Mouse (Mus musculus): Measurements from ENCODE around the gene Bcl2l1.

Gene Bcl2l1

GRCm38 (mm10) chr2:152803081-152803480, 28.4 kb downstream of the Bcl2l1 start:
- no peak for DNase-seq (ENCODE audit: low read depth)

DNA sequence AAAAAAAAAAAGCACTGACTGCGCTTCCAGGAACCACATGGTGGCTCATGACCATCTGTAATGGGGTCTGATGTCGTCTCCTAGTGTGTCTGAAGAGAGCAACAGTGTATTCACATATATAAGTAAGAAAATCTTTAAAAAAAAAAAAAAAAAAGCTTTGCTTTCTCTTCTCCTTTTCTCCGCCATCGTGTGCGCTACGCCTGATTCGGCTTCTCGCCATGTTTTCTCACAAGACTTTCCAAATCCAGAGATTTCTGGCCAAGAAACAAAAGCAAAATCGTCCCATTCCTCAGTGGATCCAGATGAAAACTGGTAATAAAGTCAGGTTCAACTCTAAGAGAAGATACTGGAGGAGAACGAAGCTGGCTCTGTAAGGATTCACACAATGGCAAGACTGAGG, 29.2 kb downstream of the Bcl2l1 start:
- no peak for DNase-seq (ENCODE audit: low read depth)

GRCm38 (mm10) chr2:152800762-152801113, 30.8 kb downstream of the Bcl2l1 start:
- DNase-seq (ENCODE audit: low read depth), result no peak

- DNase-seq (ENCODE audit: low read depth), result no peak
Observed at GRCm38 (mm10) chr2:152799954-152800761, 31.4 kb downstream of the Bcl2l1 start.

GRCm38 (mm10) chr2:152797589-152797988, 33.9 kb downstream of the Bcl2l1 start:
- DNase-seq (ENCODE audit: low read depth), result no peak

DNA sequence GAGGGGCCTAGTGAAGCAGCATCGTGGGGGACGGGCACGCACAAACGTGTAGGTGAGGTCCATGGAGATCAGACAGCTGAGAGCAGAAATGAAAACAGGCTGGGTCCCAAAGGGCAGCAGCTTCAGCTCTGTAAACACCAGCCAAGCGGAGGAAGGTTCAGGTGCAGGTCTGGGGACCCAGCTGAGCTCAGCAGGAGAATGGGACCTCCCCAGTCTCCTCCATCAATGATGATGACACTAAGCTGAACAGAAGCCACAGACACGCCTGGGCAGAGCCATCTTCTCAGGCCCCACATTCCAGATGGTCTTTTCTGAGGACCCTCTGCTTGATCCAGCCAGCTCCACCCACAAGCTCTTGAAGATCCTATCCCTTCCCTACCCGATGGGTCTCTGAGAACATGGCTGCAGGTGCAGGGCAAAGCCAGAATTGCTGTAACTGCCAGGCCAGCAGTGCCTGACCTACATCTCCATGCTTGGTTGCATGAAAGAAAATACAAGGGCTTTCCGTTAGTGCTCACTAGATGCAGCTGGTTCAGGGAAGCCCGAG, 37.2 kb downstream of the Bcl2l1 start:
- DNase-seq (ENCODE audit: low read depth), result no peak

DNA sequence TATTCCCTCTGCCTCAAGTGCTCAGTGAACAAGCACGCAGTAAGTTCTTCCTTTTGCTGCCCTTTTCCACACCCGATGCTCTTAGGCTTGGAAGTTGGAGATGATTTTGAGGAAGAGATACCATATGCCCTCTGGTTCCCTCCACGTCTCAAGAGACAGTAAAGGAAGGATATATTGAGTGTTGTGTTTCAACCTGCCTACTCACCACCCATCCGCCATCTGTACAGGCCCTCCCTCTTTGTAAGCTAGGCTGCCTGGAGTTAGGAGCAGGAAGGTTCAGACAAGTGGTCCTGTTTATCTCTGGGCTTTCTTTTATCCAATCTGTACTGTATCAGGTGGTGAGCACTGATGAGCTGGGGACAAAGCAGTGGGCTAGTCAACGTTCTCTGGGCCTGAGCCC, 38.1 kb downstream of the Bcl2l1 start:
- DNase-seq (ENCODE audit: low read depth), result no peak

GRCm38 (mm10) chr2:152792461-152792860, 39.1 kb downstream of the Bcl2l1 start:
- DNase-seq (ENCODE audit: low read depth), result no peak

GRCm38 (mm10) chr2:152789591-152789999, 41.9 kb downstream of the Bcl2l1 start:
- DNase-seq (ENCODE audit: low read depth), result peak; percentile 92

DNA sequence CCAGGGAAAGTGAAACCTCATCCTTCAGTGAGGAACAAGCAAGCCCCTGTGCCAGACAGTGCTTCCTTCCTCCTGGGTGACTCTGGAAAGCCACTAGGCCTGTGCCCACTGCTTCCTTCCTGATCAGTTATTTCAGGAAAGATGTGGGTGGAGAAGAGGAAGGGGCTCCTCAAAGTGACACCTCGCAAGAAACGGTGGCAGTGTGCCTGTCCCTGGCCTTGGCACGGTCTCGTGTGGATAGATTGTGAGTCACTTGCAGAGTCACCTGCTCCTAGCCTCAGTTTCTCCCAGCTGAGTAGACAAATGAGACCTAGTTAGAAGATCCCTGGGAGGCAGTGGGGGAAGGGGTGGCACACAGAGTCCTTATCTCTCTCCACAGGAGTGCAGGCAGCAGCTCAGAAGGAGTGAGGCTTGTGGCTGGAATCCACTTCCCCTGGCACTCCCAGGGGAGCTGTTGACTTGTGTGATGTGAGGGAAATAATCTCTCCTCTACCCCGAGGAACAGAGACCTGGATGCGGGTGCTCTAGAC, 42.6 kb downstream of the Bcl2l1 start:
- peak; percentile 92 for DNase-seq (ENCODE audit: low read depth)

DNA sequence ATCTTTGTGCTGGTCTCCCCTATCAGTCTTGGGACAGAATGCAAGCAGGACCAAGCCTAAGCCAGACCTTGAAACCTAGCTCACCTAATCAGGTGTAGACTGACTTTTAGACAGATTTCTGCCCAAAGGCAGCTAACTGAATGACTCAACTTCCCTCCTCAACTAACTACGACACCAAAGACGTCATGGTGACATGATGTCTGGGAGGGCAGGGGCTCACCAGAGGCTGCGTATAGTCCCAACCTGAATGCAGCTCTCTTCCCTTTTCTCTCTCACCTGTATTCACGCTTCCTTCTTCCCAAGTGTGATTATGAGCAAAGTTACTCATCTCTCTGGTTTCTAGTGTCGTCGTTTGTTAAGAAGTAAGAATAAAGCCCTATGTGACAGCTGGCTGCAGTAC, 44.0 kb downstream of the Bcl2l1 start:
- no peak for DNase-seq (ENCODE audit: low read depth)

DNA sequence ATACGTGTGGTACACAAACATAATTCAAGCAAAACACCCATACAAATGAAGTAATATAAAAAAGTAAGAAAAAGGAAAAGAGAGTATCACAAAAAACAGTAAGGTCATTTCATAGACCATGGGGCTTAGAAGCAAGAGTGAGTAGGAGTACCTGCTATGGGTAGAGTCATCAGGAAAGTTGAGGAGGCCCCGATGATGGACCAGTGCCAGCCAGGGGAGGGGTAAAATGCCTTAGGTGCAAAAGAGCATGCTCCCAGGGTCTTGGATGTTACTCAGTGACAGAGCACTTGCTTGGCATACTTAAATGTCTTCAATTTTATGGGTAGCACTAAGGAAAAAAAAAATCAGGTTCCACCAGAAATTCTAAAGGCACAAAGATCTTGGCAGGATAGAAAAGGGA, 44.4 kb downstream of the Bcl2l1 start:
- no peak for DNase-seq (ENCODE audit: low read depth)

DNA sequence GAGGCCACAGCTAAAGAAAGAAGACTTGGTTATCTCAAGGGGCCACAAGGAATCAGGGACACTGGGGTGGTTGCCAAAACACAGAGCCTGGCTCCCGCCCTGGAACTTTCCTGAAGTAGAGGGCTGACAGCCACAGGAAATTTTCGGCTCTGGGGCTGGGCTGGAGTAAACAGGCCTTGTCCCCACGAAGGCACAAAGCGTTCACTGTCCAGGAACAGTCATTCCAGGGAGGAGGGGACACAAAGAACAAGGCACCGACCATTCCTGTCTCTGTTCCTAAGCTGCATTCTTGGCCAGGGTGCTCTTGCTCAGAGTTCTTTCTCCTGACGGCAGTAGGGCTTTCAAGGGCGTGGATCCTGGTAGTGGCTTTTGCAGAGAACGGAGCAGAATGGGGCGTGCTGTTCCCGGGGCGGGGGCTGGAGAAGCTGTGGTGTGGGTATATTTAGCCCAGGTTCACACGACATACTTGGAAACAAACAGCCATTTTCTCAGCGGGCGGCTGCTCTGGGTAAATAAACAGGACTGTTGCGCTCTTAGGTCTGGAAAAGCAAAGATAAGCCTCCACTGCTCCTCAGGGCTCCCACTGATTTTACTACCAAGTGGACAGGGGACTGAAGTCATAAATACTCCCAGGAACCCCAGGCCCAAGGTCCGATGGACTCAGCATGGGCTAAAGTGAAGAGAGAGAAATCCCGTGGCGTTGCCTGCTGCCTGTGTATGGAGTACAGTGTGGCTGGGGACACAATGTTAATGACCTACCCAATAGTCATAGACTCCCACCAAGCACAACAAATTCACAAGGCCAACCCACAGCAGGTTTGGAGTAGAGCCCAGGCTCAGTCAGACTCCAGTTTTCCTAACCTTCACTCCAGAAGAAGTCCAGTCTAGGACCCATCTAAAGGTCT, 45.8 kb downstream of the Bcl2l1 start:
- DNase-seq (ENCODE audit: low read depth), result no peak

- DNase-seq (ENCODE audit: low read depth), result peak; percentile 39
Observed at GRCm38 (mm10) chr2:152784640-152785039, 46.9 kb downstream of the Bcl2l1 start.

DNA sequence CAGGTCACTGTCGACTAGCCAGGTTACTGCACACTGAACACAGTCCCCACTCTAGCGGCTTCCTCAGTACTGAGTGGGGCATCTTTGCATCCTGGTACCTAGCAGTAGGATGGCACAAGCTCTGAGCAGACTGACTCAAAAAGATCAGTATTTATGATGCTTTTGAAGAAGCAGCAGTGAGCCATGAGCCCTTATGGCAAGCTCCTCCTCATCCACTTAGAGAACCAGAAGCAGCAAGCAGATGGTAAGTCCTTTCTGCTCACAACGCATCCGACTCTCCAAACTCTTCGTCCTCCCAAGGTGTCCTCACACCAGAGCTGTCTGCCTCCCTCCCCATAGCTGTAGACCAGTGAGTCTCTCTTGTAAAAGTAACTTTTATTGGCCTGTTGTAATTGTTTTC, 48.3 kb downstream of the Bcl2l1 start:
- DNase-seq (ENCODE audit: low read depth), result peak; percentile 31

DNA sequence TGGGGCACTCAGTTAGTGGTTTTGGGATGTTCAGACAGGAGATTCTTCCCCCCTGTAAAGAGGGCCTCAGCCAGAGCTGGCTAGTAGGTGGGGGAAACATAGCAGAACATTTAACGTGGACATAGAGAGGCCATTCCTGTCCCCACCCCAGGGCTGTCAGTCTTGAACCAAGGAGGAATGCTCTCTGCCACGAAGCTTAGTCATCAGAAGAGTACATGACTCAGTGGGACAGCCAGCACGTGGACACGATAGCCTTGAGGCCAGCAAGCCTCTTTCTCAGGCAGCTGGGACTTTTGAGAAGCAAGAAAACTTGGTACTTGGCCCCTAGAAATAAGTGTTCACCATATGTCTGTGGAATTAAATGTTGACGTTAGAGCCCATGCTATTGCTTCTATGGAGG, 48.9 kb downstream of the Bcl2l1 start:
- DNase-seq (ENCODE audit: low read depth), result peak; percentile 67

- DNase-seq (ENCODE audit: low read depth), result peak; percentile 78
Observed at GRCm38 (mm10) chr2:152781031-152781711, 50.4 kb downstream of the Bcl2l1 start.

DNA sequence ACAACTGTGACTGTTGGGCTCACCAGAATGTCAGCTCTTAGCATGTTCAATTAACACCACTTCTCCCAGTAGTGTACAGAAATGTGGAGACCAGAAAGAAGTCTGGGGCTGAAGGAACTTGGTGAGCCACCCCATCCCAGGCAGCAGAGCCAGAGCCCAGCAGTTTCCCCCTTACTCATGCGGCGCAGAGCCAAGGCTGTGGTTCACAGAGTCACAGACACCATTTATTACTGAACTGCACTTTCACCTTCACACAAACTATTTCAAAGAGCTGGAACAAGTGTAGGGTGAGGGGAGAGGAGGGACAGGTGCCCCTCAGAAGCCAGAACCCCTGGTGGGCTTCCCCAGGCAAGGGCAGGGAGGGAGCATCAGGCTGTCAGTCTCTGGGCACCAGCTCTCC, 51.1 kb downstream of the Bcl2l1 start:
- DNase-seq (ENCODE audit: low read depth), result peak; percentile 19

GRCm38 (mm10) chr2:152777081-152777480, 54.4 kb downstream of the Bcl2l1 start:
- DNase-seq (ENCODE audit: low read depth), result peak; percentile 55

GRCm38 (mm10) chr2:152776435-152776834, 55.1 kb downstream of the Bcl2l1 start:
- peak; percentile 51 for DNase-seq (ENCODE audit: low read depth)

- peak; percentile 44 for DNase-seq (ENCODE audit: low read depth)
Observed at GRCm38 (mm10) chr2:152776019-152776418, 55.5 kb downstream of the Bcl2l1 start.

DNA sequence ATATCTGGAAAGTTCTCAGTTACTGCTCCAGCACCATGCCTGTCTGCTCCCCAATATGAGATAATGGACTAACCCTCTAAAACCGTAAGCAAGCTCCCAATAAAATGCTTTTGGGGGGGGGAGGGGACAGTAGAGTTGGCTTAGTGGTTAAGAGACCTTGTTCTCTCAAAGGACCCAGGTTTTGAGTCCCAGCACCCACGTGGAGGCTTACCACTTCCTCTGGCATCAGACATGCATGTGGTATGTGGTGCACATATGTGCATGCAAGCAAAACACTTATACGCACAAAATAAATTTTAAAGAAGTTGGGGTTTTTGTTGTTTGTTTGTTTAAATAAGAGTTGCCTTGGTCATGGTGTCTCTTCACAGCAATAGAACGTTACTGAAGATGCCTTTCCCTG, 56.2 kb downstream of the Bcl2l1 start:
- peak; percentile 43 for DNase-seq (ENCODE audit: low read depth)
